Mouse (Mus musculus): ENCODE measurements around the gene Lmo7.

Lmo7 gene

GRCm38 (mm10) chr14:101946711-101947516 is 217.2 kb downstream of the Lmo7 start:
- DNase-seq (ENCODE audit: low spot score in 2 of 2) = no peak

- no peak for DNase-seq (ENCODE audit: low spot score in 2 of 2)
These were observed 219.4 kb downstream of the Lmo7 start for GRCm38 (mm10) chr14:101949114-101949513.

- DNase-seq (ENCODE audit: low spot score in 2 of 2) = no peak
These were observed 221.3 kb downstream of the Lmo7 start for GRCm38 (mm10) chr14:101951107-101951506.

- DNase-seq (ENCODE audit: low spot score in 2 of 2) = no peak
These were observed 224.2 kb downstream of the Lmo7 start for GRCm38 (mm10) chr14:101953793-101954468.

GRCm38 (mm10) chr14:101964381-101964780 is 234.6 kb downstream of the Lmo7 start:
- no peak for DNase-seq (ENCODE audit: low spot score in 2 of 2)

GRCm38 (mm10) chr14:101964956-101965355 is 235.2 kb downstream of the Lmo7 start:
- no peak for DNase-seq (ENCODE audit: low spot score in 2 of 2)

- DNase-seq (ENCODE audit: low spot score in 2 of 2) = no peak
These were observed 243.0 kb downstream of the Lmo7 start for GRCm38 (mm10) chr14:101972764-101973163.

- no peak for DNase-seq (ENCODE audit: low spot score in 2 of 2)
These were observed 243.4 kb downstream of the Lmo7 start for GRCm38 (mm10) chr14:101973171-101973570.

GRCm38 (mm10) chr14:101976021-101976685 is 246.4 kb downstream of the Lmo7 start:
- no peak for DNase-seq (ENCODE audit: low spot score in 2 of 2)

Data from frontal cortex, postnatal 25 days (tissue).